Mouse (Mus musculus) left cerebral cortex, adult 11 months (tissue): ENCODE measurements around the gene Trpc4ap.
A peak's percentile ranks its signal among the peaks of the same experiment; 100 is the strongest.
"Not testable (repeated sequence)": the region's sequence is repeated elsewhere in the genome, so short reads cannot be mapped to it uniquely, and the experiment has no call there.

Experiments
- DNase-seq: peaks from one replicate; pipeline ENCODE4 v3.0.0; 2022; ENCODE audit warnings: low spot score

Gene Trpc4ap

DNA sequence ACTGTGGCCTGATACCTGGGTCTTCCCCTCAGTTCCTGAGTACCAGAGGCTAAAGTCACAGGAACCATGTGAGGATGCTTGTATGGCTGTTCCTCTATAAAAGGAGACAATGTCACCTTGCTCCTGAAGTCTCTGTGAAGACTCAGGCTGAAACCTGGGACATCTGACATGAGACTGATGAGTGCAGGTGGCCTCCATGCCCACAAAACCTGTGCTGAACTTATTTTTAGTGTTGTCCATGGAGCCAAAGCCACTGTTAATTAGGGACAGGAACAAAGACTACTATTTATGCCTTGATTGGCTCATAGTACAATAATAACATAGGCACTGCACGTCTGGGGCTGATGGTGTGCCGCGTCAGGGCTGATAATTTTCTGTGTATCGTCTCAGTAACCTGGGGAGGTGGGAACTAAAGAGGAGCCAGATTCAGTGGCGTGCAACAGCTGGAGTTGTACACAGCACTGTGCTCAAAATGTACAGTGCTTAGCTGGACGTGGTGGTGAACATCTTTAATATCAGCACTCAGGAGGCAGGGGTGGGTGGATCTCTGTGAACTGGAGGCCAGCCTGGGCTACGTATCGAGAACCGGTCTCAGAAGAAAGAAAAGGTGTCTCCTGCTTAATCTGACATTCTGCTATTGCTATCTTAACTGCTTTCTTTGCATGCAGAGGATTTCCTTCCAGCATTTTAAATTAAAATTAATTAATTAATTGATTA lies 80.2 kb downstream of the Trpc4ap start:
- no peak for DNase-seq

DNA sequence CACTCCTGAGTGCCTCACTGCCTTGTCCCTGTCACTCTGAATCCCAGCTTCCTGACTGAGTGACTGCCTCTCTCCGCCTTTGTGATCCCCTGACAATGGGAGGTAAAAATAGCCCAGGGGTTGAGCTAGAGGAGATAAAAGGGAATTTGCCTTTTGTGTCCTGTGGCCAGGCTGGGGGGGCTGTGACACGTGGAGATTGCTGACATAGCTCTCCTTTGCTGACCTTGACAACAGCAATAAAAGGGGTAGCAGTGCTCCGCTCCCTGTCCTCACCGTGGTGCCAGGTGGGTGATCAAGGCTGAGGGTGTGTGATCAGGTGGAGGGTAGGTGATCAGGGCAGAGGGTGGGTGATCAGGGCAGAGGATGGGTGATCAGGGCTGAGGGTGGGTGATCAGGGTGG lies 81.2 kb downstream of the Trpc4ap start, which contains the start of gene Myh7b:
Gene Myh7b (plus strand): TSS at position 235 of the 400 bp plus-strand sequence.
- no peak for DNase-seq

DNA sequence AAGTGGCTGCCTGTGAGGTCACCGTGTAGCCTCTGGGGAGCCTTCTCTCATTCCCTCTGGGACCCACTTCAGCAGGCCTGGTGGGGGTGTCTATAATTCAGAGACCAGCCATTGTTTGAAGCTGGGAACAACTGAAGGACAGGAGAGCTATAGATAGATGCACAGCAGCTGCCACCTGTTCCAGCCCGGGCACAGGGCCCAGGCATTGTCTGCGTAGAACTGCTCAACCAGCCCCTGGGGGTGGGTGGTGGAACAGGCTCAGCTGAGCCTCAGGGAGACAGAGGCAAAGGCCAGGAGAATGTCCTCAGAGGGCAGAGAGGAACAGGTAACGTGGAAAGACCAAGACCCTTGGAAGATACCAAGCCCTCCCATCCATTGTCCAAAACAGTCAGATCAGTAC lies 85.8 kb downstream of the Trpc4ap start:
- no peak for DNase-seq

DNA sequence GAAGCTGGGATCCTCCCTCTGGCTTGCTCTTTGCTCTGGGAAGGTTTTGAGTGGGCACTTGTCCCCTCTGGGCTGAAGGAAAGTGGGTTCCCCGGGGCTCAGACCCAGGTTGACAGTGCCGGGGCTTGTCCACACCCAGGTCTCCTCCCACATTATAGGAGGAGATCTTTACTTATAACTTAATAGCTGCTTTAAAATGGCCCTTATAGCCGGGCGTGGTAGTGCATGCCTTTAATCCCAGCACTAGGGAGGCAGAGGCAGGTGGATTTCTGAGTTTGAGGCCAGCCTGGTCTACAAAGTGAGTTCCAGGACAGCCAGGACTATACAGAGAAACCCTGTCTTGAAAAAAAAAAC lies 87.0 kb downstream of the Trpc4ap start:
- not testable (repeated sequence) for DNase-seq

DNA sequence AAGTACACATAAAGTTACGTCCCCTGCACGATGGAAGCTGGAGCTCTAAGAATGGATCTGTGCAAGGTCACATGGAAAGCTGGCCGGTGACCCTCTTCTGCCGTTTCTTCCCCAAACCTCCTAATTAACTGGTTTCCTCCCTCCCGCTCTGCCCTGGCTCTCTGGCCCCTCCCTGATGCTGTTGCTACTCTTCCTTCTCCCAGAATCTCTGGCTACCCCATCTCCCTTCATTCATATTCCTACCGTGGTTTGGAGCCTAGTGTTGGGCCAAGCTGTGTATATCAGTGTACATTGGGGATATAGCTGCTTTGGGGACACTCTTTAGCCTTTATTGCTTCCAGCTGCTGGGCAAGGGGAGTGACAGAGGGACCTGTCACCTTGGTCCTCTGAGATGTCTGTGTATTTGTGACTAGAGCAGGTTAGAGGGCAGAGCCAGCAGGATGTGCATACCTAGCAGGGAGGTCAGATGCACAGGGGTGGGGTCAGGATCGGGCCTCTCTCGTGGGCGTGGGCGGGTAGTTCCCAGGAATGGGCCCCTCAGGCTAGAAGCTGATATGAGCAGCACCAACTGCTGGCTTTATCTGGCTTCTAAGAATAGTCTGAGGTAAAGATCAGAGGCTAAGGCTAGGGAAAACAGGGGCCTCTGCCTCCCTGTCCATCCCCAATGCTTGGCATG lies 87.5 kb downstream of the Trpc4ap start:
- no peak for DNase-seq

GRCm38 (mm10) chr2:155603707-155604106 lies 88.5 kb downstream of the Trpc4ap start:
- DNase-seq, result no peak

- no peak for DNase-seq
These were observed 96.7 kb downstream of the Trpc4ap start for GRCm38 (mm10) chr2:155595516-155595915.

DNA sequence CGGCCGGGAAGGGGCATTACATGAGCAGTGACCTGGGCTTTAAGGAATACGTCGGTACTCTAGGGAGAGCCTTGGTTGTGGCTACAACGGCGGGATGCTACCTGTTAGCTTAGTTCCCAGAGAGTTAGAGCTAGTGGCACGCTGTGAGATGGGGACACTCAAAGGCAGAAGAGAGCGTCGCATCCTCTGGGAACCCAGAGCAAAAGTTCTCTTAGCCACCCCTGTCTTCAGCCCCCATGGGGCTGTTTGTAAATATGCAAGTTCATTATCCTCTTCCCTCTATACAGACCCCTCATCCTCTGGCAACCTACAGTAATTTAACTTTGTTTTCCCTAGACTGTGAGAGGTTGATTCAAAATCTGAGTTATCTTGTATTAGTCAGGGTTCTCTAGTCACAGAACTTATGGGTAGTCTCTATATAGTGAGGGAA lies 99.3 kb downstream of the Trpc4ap start:
- DNase-seq, result no peak

DNA sequence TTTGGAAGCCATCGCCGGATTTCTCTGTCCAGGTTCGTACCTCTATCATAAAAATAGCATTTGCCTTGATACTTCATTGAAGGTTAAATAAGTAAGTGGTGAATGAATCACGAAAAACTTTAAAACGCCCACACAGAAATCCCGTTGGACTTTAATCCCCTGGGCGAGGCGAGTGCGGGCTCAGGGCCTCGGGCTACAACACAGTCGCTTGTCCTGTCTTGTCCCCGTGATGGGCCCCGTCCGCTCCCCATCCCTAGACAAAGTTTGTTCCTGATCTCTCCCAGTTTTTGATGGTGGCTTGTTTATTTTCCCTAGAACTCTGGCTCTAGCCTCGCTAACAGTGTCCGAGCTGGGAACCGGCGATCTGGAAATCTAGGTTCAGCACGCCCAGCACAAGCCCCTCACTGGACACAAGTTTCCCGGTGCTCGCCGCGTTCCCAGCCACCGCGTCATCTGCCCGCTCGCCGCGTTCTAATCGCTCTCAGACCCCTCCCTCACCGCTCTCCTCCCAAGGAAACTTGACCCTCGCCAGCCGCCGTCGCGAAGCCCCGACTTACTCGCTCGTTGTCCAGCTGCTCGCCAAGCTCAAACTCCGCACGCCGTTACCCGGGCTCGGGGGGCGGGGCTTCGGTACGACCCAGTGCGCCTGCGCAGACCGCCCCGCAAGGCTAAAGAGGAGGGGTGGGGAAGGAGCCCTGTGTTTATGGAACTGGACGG lies 99.9 kb downstream of the Trpc4ap start, which contains the start of gene Gss:
Gene Gss (minus strand): TSS at position 674 of the 717 bp plus-strand sequence.
- peak; percentile 95 for DNase-seq

DNA sequence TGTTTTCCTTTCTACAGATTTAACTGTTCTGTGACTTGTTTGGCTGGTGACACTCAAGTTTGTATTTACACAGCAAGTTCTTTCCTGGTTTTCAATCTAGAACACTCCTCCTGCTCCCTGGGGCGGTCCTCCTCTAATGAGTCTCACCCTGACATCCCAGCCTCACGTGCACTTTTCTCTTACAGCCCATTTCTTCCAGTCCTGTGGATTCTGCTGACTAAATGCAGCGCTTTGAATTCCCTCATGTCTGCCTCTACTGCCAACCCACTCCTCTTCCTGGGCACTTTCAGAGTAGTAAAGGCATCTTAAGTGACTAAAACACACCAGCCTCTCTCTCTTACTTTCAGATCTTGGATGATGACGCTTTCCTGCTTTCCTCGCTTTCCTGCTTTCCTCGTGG lies 100.5 kb downstream of the Trpc4ap start:
- no peak for DNase-seq

- no peak for DNase-seq
These were observed 101.3 kb downstream of the Trpc4ap start for GRCm38 (mm10) chr2:155590876-155591275.

DNA sequence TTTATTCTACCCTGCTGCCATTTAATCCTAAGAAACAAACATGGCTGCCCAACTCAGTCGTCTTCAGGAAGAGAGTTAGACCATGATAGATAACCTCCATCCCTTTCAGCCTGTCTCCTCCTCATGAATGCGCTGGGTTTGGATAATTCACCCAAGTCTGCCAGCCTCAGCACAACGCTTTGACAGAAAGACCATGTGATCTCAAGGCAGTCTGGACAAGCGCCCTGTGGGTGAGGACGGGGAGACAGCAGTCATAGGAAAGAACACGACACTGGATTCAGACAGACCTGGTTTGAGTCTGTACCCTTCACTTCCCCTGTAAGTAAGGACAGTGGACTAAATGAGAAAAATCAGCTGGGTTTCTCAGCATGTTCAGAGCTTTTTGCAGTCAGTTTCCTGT lies 102.7 kb downstream of the Trpc4ap start:
- no peak for DNase-seq

GRCm38 (mm10) chr2:155588136-155588535 lies 104.0 kb downstream of the Trpc4ap start:
- no peak for DNase-seq

- no peak for DNase-seq
These were observed 106.7 kb downstream of the Trpc4ap start for GRCm38 (mm10) chr2:155585486-155585885.

GRCm38 (mm10) chr2:155585082-155585481 lies 107.1 kb downstream of the Trpc4ap start:
- no peak for DNase-seq
